Mouse (Mus musculus): ENCODE results near the gene Cd200. TPM values are rescaled to one million over a fixed set of nuclear protein-coding genes. Genes with fewer than 3 reads are reported as not detected.
"Not testable (repeated sequence)": the region's sequence is repeated elsewhere in the genome, so short reads cannot be mapped to it uniquely, and the experiment has no call there.

Gene Cd200
- 52.7 and 56.1 TPM in 2 replicates for polyA plus RNA-seq (2012; rRNA removed)

DNA sequence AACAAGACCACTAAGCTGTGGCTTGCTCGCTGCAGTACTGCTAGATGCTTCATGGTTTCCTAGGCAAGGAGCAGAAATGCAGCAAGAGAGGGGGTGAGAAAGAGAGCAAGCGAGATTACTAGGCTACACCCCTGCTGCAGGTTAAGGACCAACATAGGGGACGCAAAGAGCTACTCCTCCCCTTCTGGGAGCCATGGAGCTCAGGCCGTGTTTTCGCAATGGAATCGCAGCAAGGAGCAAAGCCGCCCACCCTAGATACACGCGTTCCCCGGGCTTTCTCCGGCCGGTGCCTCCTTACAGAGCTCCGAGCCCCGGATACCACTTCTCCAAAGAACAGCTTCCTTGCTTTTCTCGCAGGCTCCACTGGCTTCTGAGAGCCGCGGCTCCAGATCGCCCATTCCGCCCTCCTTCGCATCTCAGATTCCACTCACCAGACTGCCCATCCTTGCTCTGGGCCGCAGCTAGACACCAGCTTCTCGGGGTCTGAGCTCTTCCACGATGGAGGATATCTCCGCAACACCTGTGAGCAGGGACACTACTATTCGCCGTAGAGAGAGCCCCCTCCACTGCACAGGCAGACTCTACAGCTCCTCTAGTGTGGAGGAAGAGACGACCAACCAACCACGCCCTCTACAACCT lies at the start of gene Cd200:
TSS of gene Cd200 (minus strand) at position 629 of the 639 bp plus-strand sequence.
- Histone ChIP-seq H3K4me3 (ENCODE audit: extremely low read depth, insufficient read depth, insufficient read length) (peak within 1 kb of the TSS; percentile 94), H3K4me1 (ENCODE audit: control insufficient read depth, insufficient read depth, insufficient read length) (peaks cover 4% of the 10 kb centered on the region), H3K27ac (ENCODE audit: insufficient read depth, low read length) (peak within 1 kb of the TSS; percentile 72), H3K27me3 (ENCODE audit: control insufficient read depth, insufficient read depth, low read length) (no peaks in the 10 kb centered on the region), H3K36me3 (ENCODE audit: control insufficient read depth, insufficient read depth, low read length) (no peaks in the 10 kb centered on the region)
- 2% methylated on average over 28 of the region's 28 CpGs for whole genome bisulfite sequencing
- TF ChIP-seq POLR2A (IDR thresholded peaks at IDR 0.05; ENCODE audit: low read depth, low read length) (peak; percentile 73), CTCF (IDR thresholded peaks at IDR 0.05; ENCODE audit: extremely low read depth, insufficient read depth, insufficient read length, insufficient replicate concordance) (no peak; the same call in 1 of the 2 replicates)
- DNase-seq (ENCODE audit: low read depth in 1 of 2, low spot score in 2 of 2) = peak; percentile 45 to 62

DNA sequence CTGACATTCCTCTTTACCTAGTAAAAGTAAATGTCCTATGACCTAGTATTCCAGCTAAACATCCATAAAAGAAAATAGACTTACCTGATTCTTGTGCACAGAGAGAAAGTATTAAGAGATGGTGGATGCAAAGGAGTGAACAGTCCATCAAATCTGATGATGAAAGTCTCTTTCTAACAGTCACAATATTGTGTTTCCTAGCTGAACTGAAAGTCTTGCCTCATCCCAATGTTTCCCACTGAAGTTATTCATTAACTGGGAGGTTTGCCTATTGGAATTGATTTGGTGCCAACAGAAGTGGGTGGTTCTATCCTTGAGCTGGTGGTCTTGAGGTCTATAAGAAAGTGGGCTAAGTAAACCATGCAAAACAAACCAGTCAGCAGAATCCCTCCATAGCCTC lies 45.9 kb upstream of the Cd200 start:
- TF ChIP-seq CTCF (IDR thresholded peaks at IDR 0.05; ENCODE audit: extremely low read depth, insufficient read depth, insufficient read length, insufficient replicate concordance) (no peak), POLR2A (IDR thresholded peaks at IDR 0.05; ENCODE audit: low read depth, low read length) (no peak)
- H3K4me1 ChIP-seq (ENCODE audit: control insufficient read depth, insufficient read depth, insufficient read length) = no peaks in the 10 kb centered on the region
- H3K36me3 ChIP-seq (ENCODE audit: control insufficient read depth, insufficient read depth, low read length) = no peaks in the 10 kb centered on the region
- no peak for DNase-seq (ENCODE audit: low read depth in 1 of 2, low spot score in 2 of 2)
- H3K27me3 ChIP-seq (ENCODE audit: control insufficient read depth, insufficient read depth, low read length) = no peaks in the 10 kb centered on the region
- no peak overlapping the region for H3K27ac ChIP-seq (ENCODE audit: insufficient read depth, low read length)
- no peak overlapping the region; the same call in 1 of the 2 replicates for H3K4me3 ChIP-seq (ENCODE audit: extremely low read depth, insufficient read depth, insufficient read length)

DNA sequence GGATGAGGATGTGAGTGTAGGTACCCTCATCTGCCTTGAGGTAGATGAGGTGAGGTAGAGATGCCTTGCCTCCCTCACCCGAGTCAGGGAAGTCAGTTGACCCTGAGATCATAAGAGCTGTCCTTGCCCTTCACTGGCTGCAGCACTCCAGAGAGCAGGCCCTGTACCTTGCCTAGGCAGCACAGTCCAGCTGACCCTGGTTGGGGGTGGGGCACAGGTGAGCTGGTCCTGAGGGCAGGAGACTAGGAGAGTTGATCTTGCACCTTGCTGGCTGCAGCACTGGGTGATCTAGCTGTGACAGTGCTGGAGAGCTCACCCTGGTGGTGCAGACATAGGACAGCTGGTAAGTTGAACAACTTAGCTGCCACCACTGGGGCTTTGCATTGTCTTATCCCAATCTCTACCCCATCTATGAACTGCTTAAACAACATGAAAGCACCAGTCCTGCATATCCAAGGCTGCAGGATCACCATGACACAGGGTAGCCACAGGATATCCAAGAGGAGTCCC lies 28.4 kb upstream of the Cd200 start:
- TF ChIP-seq CTCF (IDR thresholded peaks at IDR 0.05; ENCODE audit: extremely low read depth, insufficient read depth, insufficient read length, insufficient replicate concordance) (no peak), POLR2A (IDR thresholded peaks at IDR 0.05; ENCODE audit: low read depth, low read length) (no peak)
- WGBS = 94% methylated on average over 1 of the region's 1 CpGs

DNA sequence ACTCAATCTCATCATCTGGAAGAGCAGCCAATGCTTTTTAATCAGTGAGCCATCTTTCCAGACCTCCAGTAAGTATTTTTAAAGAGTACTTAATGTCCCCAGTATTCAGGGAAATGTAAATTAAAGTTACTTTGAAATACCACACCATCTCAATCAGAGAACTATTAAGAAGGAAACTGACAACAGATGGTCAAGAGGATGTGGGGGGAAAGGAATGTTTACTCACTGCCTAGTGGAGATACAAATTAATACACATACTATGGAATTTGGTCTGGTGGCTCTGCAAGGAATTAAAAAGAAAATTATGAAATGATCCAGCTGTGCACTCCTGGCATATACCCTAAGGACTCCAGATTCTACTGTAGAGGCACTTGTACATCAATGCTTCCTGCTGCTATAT lies 26.7 kb upstream of the Cd200 start:
- TF ChIP-seq POLR2A (IDR thresholded peaks at IDR 0.05; ENCODE audit: low read depth, low read length) = no peak
- no peak for TF ChIP-seq CTCF (IDR thresholded peaks at IDR 0.05; ENCODE audit: extremely low read depth, insufficient read depth, insufficient read length, insufficient replicate concordance)
- Histone ChIP-seq H3K27ac (ENCODE audit: insufficient read depth, low read length) (no peak overlapping the region), H3K4me3 (ENCODE audit: extremely low read depth, insufficient read depth, insufficient read length) (no peak overlapping the region), H3K36me3 (ENCODE audit: control insufficient read depth, insufficient read depth, low read length) (no peaks in the 10 kb centered on the region), H3K4me1 (ENCODE audit: control insufficient read depth, insufficient read depth, insufficient read length) (no peaks in the 10 kb centered on the region), H3K27me3 (ENCODE audit: control insufficient read depth, insufficient read depth, low read length) (no peaks in the 10 kb centered on the region)
- DNase-seq (ENCODE audit: low read depth in 1 of 2, low spot score in 2 of 2) = no peak

More for the DNA sequence above, 28.4 kb upstream of the Cd200 start:
- no peaks in the 10 kb centered on the region for H3K27me3 ChIP-seq (ENCODE audit: control insufficient read depth, insufficient read depth, low read length)
- DNase-seq (ENCODE audit: low read depth in 1 of 2, low spot score in 2 of 2) = no peak
- H3K36me3 ChIP-seq (ENCODE audit: control insufficient read depth, insufficient read depth, low read length) = no peaks in the 10 kb centered on the region
- H3K27ac ChIP-seq (ENCODE audit: insufficient read depth, low read length) = no peak overlapping the region
- H3K4me3 ChIP-seq (ENCODE audit: extremely low read depth, insufficient read depth, insufficient read length) = no peak overlapping the region
- no peaks in the 10 kb centered on the region for H3K4me1 ChIP-seq (ENCODE audit: control insufficient read depth, insufficient read depth, insufficient read length)

DNA sequence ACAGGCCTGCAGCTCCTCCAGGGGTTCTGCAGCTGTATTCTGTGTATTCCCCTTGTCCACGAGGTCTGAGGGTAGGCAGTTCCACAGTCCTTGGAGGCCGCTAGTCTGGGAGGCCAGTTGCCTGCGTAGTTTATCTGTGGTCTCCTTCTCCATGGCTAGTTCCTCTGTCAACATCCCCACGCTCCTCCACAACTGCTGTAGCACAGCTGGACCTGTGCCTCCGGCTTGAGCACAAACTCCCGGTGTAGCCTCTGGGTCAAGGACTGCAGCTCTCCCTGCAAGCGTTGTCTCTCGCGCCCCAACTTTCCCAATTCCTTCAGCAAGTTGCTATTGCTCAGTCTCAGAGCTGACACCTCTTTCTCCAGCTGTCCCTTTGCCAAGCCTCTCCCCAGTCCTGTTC lies 18.8 kb upstream of the Cd200 start:
- Histone ChIP-seq H3K36me3 (ENCODE audit: control insufficient read depth, insufficient read depth, low read length) (no peaks in the 10 kb centered on the region), H3K27me3 (ENCODE audit: control insufficient read depth, insufficient read depth, low read length) (no peaks in the 10 kb centered on the region), H3K4me3 (ENCODE audit: extremely low read depth, insufficient read depth, insufficient read length) (no peak overlapping the region), H3K27ac (ENCODE audit: insufficient read depth, low read length) (no peak overlapping the region), H3K4me1 (ENCODE audit: control insufficient read depth, insufficient read depth, insufficient read length) (no peaks in the 10 kb centered on the region)
- TF ChIP-seq CTCF (IDR thresholded peaks at IDR 0.05; ENCODE audit: extremely low read depth, insufficient read depth, insufficient read length, insufficient replicate concordance) = no peak
- TF ChIP-seq POLR2A (IDR thresholded peaks at IDR 0.05; ENCODE audit: low read depth, low read length) = no peak
- DNase-seq (ENCODE audit: low read depth in 1 of 2, low spot score in 2 of 2) = no peak
- 87% methylated on average over 9 of the region's 9 CpGs for WGBS

DNA sequence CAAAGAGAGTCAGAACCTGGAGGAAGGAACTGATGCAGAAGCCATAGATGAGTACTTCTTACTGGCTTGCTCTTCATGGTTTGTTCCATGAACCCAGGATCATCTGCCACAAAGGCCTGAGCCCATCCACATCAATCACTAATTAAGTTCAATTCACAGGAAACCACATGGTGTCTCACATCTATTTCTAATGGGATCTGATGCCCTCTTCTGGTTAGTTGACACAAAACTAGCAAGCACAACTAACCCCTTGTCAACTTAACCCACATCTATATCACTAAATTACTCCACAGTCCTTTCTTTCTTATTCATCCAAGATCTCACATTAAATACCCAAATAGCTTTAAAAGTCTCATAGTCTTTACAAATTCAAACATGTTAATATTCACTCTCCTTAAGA lies 4.6 kb upstream of the Cd200 start:
- Histone ChIP-seq H3K27me3 (ENCODE audit: control insufficient read depth, insufficient read depth, low read length) (no peaks in the 10 kb centered on the region), H3K36me3 (ENCODE audit: control insufficient read depth, insufficient read depth, low read length) (no peaks in the 10 kb centered on the region), H3K27ac (ENCODE audit: insufficient read depth, low read length) (no peak overlapping the region), H3K4me1 (ENCODE audit: control insufficient read depth, insufficient read depth, insufficient read length) (no peaks in the 10 kb centered on the region), H3K4me3 (ENCODE audit: extremely low read depth, insufficient read depth, insufficient read length) (no peak overlapping the region)
- peak in 1 of 2 experiments; percentile 41 for DNase-seq (ENCODE audit: low read depth in 1 of 2, low spot score in 2 of 2)
- TF ChIP-seq CTCF (IDR thresholded peaks at IDR 0.05; ENCODE audit: extremely low read depth, insufficient read depth, insufficient read length, insufficient replicate concordance) (peak; percentile 14; the same call in 1 of the 2 replicates), POLR2A (IDR thresholded peaks at IDR 0.05; ENCODE audit: low read depth, low read length) (no peak)

DNA sequence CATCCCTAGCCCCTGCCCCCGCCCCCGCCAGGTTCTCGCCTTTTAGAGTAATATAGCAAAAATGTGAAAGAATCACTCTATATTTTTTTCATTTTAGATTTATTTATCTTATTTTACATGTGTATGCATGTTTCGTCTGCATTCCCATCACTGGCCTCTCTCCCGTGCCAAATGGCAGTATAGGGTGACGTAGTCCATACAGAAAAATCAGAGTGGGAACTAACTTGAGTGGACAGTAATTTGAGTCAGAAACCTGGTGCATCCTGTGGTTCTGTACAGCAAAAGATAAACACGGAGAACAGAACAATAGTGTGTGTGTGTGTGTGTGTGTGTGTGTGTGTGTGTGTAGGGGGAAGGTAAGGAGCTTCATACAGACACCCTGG lies 202 bp upstream of the Cd200 start:
- not testable (repeated sequence) for DNase-seq (ENCODE audit: low read depth in 1 of 2, low spot score in 2 of 2); H3K27me3 ChIP-seq (ENCODE audit: control insufficient read depth, insufficient read depth, low read length); H3K27ac ChIP-seq (ENCODE audit: insufficient read depth, low read length); H3K4me1 ChIP-seq (ENCODE audit: control insufficient read depth, insufficient read depth, insufficient read length); H3K36me3 ChIP-seq (ENCODE audit: control insufficient read depth, insufficient read depth, low read length)
- 29% methylated on average over 7 of the region's 7 CpGs for WGBS
- peak overlapping the region; percentile 94; the same call in 1 of the 2 replicates for H3K4me3 ChIP-seq (ENCODE audit: extremely low read depth, insufficient read depth, insufficient read length)

Measured in spleen, adult 2 months (tissue).